Mouse (Mus musculus) midbrain, postnatal 0 days (tissue): ENCODE results near the gene Lgi2. TPM values are rescaled to one million over a fixed set of nuclear protein-coding genes. Genes with fewer than 3 reads are reported as not detected.

Experiments
- ATAC-seq: fragments of 200-750 bp; cut with Nextera tagmentation; 2 replicates; pipeline ENCODE4 v1.8.0; 2017; ENCODE audit warnings: moderate number of reproducible peaks, mild to moderate bottlenecking, moderate TSS enrichment, moderate library complexity; ENCODE audit not compliant: low FRiP score
- DNase-seq: peaks from one replicate; pipeline ENCODE4 v3.0.0-alpha.2; 2015; ENCODE audit warnings: low spot score
- H3K27ac ChIP-seq: fragments of 300-500 bp; sonication (generic); 2 replicates; pipeline ENCODE4 v1.5.1; 2014; ENCODE audit warnings: low read depth, mild to moderate bottlenecking, low read length, mixed read lengths
- H3K27me3 ChIP-seq: fragments of 300-500 bp; sonication (generic); 2 replicates; pipeline ENCODE4 v1.6.1; 2014; ENCODE audit warnings: low read length, control low read depth, mixed read lengths; ENCODE audit not compliant: insufficient read depth
- H3K36me3 ChIP-seq: fragments of 300-500 bp; sonication (generic); 2 replicates; pipeline ENCODE4 v1.6.1; 2014; ENCODE audit warnings: low read length, control low read depth, mixed read lengths; ENCODE audit not compliant: insufficient read depth
- H3K4me1 ChIP-seq: fragments of 300-500 bp; sonication (generic); 2 replicates; pipeline ENCODE4 v1.6.1; 2014; ENCODE audit warnings: mild to moderate bottlenecking, control low read depth, antibody characterized with exemption, low read length, mixed read lengths; ENCODE audit not compliant: insufficient read depth
- H3K4me2 ChIP-seq: fragments of 300-500 bp; sonication (generic); 2 replicates; pipeline ENCODE4 v1.6.1; 2014; ENCODE audit warnings: low read depth, mild to moderate bottlenecking, low read length, mixed read lengths; ENCODE audit not compliant: poor library complexity, severe bottlenecking
- H3K4me3 ChIP-seq: fragments of 300-500 bp; sonication (generic); 2 replicates; pipeline ENCODE4 v1.5.1; 2014; ENCODE audit warnings: low read depth, mild to moderate bottlenecking, low read length, moderate library complexity
- H3K9ac ChIP-seq: fragments of 300-500 bp; sonication (generic); replicated peaks from 2 replicates; pipeline ENCODE4 v1.6.1; 2014; ENCODE audit warnings: mild to moderate bottlenecking, low read length, moderate library complexity, mixed read lengths; ENCODE audit not compliant: poor library complexity, severe bottlenecking
- H3K9me3 ChIP-seq: fragments of 300-500 bp; sonication (generic); 2 replicates; pipeline ENCODE4 v1.6.1; 2016; ENCODE audit warnings: low read length, control low read depth
- CTCF ChIP-seq: IDR thresholded peaks from 2 replicates; pipeline ENCODE4 v1.5.1; 2016; ENCODE audit warnings: antibody characterized with exemption, mild to moderate bottlenecking
- WGBS: fragments of 180-500 bp; shearing (Covaris S2); extraction: QIAGEN DNeasy Blood & Tissue Kit; methylation state at CpG from one replicate; pipeline ENCODE4 v1.1.7; 2014; 5-methylcytosine and 5-hydroxymethylcytosine counted together
- polyA plus RNA-seq: library from polyadenylated mRNA; unstranded; fragments of >200 nt; fragmentation: Nextera tagmentation; extraction: Ambion mirVana; gene quantifications from 2 replicates; pipeline ENCODE4 v1.2.1, GENCODE M21; 2015
- total RNA-seq: library from RNA; depleted of rRNA; stranded (reverse); fragments of >200 nt; gene quantifications from 2 replicates; pipeline ENCODE4 v1.2.3, GENCODE M21; 2014; rRNA removed

The Lgi2 gene
- 24.0 and 25.2 TPM in 2 replicates for total RNA-seq
- polyA plus RNA-seq, result 8.5 and 9.8 TPM in 2 replicates

DNA sequence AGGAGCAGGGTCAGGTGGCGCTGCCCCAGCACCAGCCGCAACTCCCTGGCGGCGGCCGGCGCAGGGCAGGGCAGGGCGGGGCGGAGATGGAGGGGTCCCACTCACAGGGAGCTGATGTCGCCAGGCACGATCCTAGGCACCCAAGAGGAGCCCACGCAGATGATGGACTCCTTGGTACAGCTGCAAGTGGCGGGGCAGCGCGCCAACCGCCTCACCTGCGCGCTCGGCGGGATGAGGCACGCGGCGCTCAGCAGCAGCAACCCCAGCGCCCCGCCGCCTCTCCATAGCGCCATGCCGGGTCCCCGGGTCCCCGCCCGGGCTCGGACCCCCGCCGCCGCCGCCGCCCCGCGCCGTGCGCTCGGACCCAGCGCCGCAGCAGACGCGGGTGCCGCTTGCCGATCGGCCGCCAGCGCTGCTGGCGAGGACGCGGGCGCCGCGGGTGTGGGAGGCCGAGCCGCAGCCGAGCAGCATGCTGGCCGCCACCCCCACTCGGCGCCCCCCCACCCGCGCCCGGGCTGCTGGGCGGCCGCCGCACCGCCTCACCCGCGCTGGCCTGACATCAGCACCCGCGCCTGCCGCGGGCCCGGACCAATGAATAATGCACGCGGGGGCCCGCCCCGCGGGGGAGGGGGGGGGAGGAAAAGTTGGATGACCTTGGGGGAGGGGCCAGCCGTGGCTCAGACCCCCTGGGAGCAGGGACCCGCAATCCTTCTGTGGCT is at the start of gene Lgi2:
Lgi2 (minus strand) TSS at position 650 of the 719 bp plus-strand sequence.
- DNase-seq (peak; percentile 49), ATAC-seq (peak; percentile 79)
- H3K9me3 ChIP-seq, result no peaks in the 10 kb centered on the region
- under 1% methylated on average over 57 of the region's 83 CpGs for WGBS
- peak within 1 kb of the TSS; percentile 66 for H3K9ac ChIP-seq
- H3K4me3 ChIP-seq, result peak within 1 kb of the TSS; percentile 70
- peaks cover 4% of the 10 kb centered on the region; the same call in 1 of the 2 replicates for H3K27me3 ChIP-seq
- no peak for TF ChIP-seq CTCF
- peak within 1 kb of the TSS; percentile 95 for H3K4me2 ChIP-seq
- H3K4me1 ChIP-seq, result peaks cover 7% of the 10 kb centered on the region; the same call in 1 of the 2 replicates
- H3K27ac ChIP-seq, result no peak within 1 kb of the TSS
- H3K36me3 ChIP-seq, result no peaks in the 10 kb centered on the region

DNA sequence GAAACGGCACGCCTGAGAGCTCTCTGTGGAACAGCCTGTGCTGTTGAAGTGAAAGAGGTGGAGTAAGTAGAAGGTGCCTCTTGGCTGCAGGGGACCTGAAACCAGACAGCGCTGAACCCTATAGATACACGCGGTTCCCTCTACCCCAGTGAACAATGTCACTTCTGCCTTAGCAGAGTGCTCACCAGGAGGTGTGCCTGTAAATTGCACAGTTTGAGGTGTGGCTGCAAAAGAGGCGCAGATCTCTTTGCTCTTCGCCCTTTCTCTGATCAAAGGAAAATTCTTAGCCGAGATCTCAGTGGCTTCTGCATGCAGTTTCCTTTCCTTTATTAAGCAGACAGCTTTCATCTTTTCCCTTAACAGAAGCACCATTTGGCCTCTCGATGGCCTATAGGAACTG is 49.2 kb upstream of the Lgi2 start:
- ATAC-seq (no peak), DNase-seq (no peak)
- no peaks in the 10 kb centered on the region for H3K27me3 ChIP-seq
- H3K9me3 ChIP-seq, result no peaks in the 10 kb centered on the region
- H3K36me3 ChIP-seq, result no peaks in the 10 kb centered on the region
- no peak overlapping the region for H3K9ac ChIP-seq
- WGBS, result 52% methylated on average over 9 of the region's 9 CpGs
- no peak overlapping the region for H3K4me3 ChIP-seq
- H3K27ac ChIP-seq, result no peak overlapping the region
- H3K4me1 ChIP-seq, result peaks cover 11% of the 10 kb centered on the region; the same call in 1 of the 2 replicates
- TF ChIP-seq CTCF, result no peak
- no peak overlapping the region for H3K4me2 ChIP-seq

DNA sequence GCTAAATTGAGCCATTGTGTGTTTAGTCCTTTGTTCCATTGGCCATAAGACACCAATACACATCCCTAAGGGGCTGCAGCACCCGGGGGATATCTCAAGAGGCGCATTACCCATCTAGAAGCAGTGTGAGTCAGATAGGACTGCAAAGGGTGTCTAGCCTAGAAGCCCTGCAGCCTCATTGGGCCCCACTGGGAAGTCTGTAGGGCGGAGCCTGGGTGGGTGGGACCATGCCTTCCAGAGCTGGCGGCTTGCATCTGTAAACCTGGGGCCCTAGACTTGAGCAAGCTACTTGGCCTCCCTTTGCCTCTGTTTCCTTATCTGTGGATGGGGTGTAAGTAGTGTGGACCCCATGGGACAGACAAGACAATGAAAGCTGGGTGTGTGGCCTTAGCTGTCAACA is 48.4 kb upstream of the Lgi2 start:
- DNase-seq (no peak), ATAC-seq (no peak)
- peaks cover 11% of the 10 kb centered on the region; the same call in 1 of the 2 replicates for H3K4me1 ChIP-seq
- no peak for TF ChIP-seq CTCF
- no peaks in the 10 kb centered on the region for H3K36me3 ChIP-seq
- no peaks in the 10 kb centered on the region for H3K27me3 ChIP-seq
- WGBS, result 82% methylated on average over 4 of the region's 4 CpGs
- H3K27ac ChIP-seq, result no peak overlapping the region
- H3K4me2 ChIP-seq, result no peak overlapping the region
- H3K9me3 ChIP-seq, result no peaks in the 10 kb centered on the region
- no peak overlapping the region for H3K4me3 ChIP-seq
- no peak overlapping the region for H3K9ac ChIP-seq

DNA sequence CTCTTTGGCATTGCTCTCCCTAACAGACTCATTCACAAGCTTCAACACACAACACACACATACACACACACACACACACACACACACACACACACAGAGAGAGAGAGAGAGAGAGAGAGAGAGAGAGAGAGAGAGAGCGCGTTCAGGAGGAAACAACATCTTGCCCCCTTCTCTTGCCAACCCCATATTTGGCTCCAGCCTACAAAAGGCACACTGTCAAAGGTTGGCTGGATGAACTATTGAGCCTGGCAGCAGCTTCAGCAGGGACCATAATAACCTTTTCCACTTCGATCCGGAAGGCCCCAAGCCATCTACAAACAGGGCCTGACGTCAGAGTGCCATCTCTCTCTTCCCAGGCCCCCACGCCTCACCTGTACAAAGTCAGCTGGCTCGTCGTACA is 46.5 kb upstream of the Lgi2 start:
- Histone ChIP-seq H3K4me2 (no peak overlapping the region), H3K36me3 (no peaks in the 10 kb centered on the region), H3K4me3 (no peak overlapping the region), H3K27ac (no peak overlapping the region), H3K4me1 (peaks cover 2% of the 10 kb centered on the region; the same call in 1 of the 2 replicates), H3K27me3 (no peaks in the 10 kb centered on the region), H3K9ac (no peak overlapping the region), H3K9me3 (no peaks in the 10 kb centered on the region)
- 76% methylated on average over 8 of the region's 8 CpGs for WGBS
- TF ChIP-seq CTCF, result no peak
- ATAC-seq (no peak), DNase-seq (no peak)

DNA sequence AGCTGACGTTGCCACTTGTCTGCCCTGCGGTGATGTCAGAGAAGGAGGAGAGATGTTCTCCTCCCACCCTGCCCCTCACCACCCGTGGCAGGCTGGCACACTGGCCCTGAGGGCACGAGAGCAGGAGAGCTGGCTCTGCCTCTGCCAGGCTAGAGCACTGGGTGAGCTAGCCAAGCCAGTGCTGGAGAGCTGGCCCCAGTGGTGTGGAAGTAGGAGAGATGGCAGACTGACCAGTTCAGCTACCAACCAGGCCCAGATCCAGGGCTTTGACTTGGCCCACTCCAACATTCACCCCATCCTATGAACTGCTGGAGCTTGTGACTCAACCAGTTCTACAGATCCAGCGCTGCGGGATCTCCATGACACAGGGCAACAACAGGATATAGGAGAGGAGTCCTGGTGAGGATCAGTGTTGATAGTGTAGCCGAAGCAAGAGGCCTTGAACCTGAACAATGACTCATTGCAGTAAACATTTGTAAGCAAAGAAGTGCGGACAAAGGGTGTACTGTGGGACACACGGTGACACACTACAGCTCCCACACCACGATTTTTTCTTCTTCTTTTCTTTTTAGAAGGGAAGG is 45.1 kb upstream of the Lgi2 start:
- Histone ChIP-seq H3K9ac (no peak overlapping the region), H3K27me3 (no peaks in the 10 kb centered on the region), H3K36me3 (no peaks in the 10 kb centered on the region), H3K4me1 (no peaks in the 10 kb centered on the region), H3K4me2 (no peak overlapping the region), H3K27ac (no peak overlapping the region), H3K9me3 (no peaks in the 10 kb centered on the region), H3K4me3 (no peak overlapping the region)
- ATAC-seq (no peak), DNase-seq (no peak)
- 74% methylated on average over 10 of the region's 10 CpGs for WGBS
- TF ChIP-seq CTCF, result no peak

DNA sequence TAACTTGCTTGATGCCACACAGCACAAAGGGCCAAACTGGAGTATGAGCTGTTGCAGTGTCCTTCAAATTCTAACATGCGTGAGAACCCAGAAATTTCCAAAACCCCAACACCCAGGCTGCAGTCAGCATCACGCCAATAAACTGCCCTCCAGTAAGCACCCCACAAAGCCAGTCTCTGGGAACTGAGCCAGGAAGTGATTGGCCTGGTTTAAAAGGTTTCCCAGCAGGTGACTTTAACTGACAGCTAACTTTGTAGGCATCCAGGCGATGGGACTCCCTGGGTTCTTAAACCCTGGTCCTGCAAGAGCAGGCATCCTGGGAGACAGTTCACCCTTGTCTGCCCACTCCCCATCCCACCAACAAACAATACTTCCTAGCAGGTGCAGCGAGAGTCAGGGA is 44.0 kb upstream of the Lgi2 start:
- no peak overlapping the region for H3K27ac ChIP-seq
- TF ChIP-seq CTCF, result no peak
- DNase-seq (no peak), ATAC-seq (no peak)
- no peaks in the 10 kb centered on the region for H3K4me1 ChIP-seq
- no peak overlapping the region for H3K9ac ChIP-seq
- H3K27me3 ChIP-seq, result no peaks in the 10 kb centered on the region
- H3K4me2 ChIP-seq, result no peak overlapping the region
- no peak overlapping the region for H3K4me3 ChIP-seq
- no peaks in the 10 kb centered on the region for H3K9me3 ChIP-seq
- H3K36me3 ChIP-seq, result no peaks in the 10 kb centered on the region
- WGBS, result 45% methylated on average over 4 of the region's 4 CpGs
